Mouse (Mus musculus): ENCODE measurements around the gene Gm45618. TPM values are rescaled to one million over a fixed set of nuclear protein-coding genes. Genes with fewer than 3 reads are reported as not detected.
"Not testable (repeated sequence)": the region's sequence is repeated elsewhere in the genome, so short reads cannot be mapped to it uniquely, and the experiment has no call there.

The Gm45618 gene
- polyA plus RNA-seq, 1 experiment from 2014 or later = 0.25 TPM

DNA sequence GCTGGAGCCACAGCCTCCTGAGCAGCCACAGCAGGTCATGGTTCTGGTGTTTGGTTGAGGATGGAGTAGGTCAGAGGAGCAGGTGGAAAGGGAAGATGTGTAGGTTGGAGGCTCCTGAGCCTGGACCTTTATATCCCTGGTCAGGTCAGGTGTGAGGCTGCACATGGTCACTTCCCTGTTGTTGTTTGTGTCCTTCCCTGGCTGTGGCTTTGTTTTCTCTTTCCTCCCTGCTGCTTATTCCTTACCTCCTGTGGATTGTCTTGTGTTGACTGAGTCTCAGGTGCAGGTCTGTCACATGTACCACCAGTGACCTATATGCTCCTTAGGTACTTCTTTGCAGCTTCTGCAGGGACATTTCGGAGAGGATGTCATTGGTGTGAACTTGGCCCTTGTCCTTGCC is 24.0 kb upstream of the Gm45618 start, which contains the start of gene Gm45337:
Gene Gm45337 (minus strand): TSS at position 101 of the 400 bp plus-strand sequence.
- Histone ChIP-seq H3K4me2 (ENCODE audit: low read length) (no peak within 1 kb of the TSS), H3K4me3 (ENCODE audit: low read length) (no peak within 1 kb of the TSS), H3K9ac (ENCODE audit: low read depth, low read length) (no peak within 1 kb of the TSS), H3K36me3 (ENCODE audit: control insufficient read depth, insufficient read depth, low read length) (no peaks in the 10 kb centered on the region), H3K9me3 (ENCODE audit: control insufficient read depth, low read length) (no peaks in the 10 kb centered on the region), H3K27ac (ENCODE audit: low read depth, low read length) (no peak within 1 kb of the TSS), H3K27me3 (replicated peaks; ENCODE audit: control insufficient read depth, insufficient read depth, low read length) (no peaks in the 10 kb centered on the region), H3K4me1 (ENCODE audit: control insufficient read depth, insufficient read depth, low read depth, low read length) (no peaks in the 10 kb centered on the region)
- ATAC-seq = no peak
- WGBS = 85% methylated on average over 1 of the region's 1 CpGs

DNA sequence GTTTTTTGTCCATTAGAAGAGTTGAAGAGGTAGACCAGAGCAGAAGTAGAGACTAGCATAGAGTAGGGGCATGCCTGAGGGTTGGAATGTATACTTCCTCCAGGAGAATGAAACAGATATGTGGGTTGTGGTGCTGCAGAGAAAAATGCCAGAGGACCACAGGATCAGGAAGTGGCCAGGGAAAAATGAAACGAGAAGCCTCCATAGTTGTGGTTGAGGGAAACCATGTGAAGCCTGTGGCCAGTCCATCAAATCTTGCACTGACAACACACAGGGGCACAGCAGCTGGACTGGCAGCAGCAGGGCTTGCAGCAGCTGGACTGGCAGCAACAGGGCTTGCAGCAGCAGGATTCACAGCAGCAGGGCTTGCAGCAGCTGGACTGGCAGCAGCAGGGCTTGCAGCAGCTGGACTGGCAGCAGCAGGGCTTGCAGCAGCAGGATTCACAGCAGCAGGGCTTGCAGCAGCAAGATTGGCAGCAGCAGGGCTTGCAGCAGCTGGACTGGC is 23.0 kb upstream of the Gm45618 start:
- not testable (repeated sequence) for H3K4me3 ChIP-seq (ENCODE audit: low read length); H3K27ac ChIP-seq (ENCODE audit: low read depth, low read length); H3K9ac ChIP-seq (ENCODE audit: low read depth, low read length); H3K9me3 ChIP-seq (ENCODE audit: control insufficient read depth, low read length); ATAC-seq; H3K4me2 ChIP-seq (ENCODE audit: low read length); H3K36me3 ChIP-seq (ENCODE audit: control insufficient read depth, insufficient read depth, low read length); H3K27me3 ChIP-seq (replicated peaks; ENCODE audit: control insufficient read depth, insufficient read depth, low read length); H3K4me1 ChIP-seq (ENCODE audit: control insufficient read depth, insufficient read depth, low read depth, low read length)
- 55% methylated on average over 1 of the region's 1 CpGs for WGBS

DNA sequence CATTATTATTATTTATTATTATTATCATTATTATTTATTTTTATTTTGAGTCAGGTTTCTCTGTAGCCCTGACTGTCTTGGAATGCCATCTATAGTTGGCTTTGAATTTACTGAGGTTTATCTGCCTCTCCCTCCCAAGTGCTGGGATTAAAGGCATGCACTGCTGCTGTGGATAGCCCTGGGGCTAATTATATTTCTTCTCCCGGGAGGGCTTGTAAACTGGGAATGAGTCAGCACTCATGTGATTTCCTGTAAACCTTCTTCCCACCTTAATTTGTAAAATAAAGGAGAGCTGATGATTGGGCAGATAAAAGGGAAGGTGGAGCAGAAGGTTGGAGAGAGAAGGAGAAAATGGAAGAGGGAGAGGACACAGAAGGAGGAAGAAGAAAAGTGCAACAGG is 20.2 kb upstream of the Gm45618 start:
- 38% methylated on average over 1 of the region's 1 CpGs for WGBS
- no peak for ATAC-seq
- no peaks in the 10 kb centered on the region for H3K27me3 ChIP-seq (replicated peaks; ENCODE audit: control insufficient read depth, insufficient read depth, low read length)

DNA sequence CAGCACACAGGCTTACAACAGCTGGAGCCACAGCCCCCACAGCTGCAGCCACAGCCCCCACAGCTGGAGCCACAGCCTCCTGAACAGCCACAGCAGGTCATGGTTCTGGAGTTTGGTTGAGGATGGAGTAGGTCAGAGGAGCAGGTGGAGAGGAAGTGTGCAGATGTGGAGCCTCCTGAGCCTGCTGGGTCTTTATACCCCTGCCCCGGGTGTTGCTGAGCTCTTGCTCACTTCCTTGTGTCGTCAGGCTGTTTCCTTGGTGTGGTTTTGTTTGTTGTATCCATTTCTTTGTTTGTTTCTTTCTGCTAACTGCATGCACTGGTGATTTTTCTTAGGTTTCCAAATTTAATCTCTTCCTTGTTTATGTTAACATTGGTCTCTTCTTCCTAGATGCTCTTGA is 15.4 kb upstream of the Gm45618 start, which contains the start of gene Gm39115:
Gene Gm39115 (minus strand): TSS at position 101 of the 400 bp plus-strand sequence.
- 39% methylated on average over 2 of the region's 2 CpGs for WGBS
- H3K9me3 ChIP-seq (ENCODE audit: control insufficient read depth, low read length); H3K27me3 ChIP-seq (replicated peaks; ENCODE audit: control insufficient read depth, insufficient read depth, low read length); ATAC-seq; H3K4me1 ChIP-seq (ENCODE audit: control insufficient read depth, insufficient read depth, low read depth, low read length); H3K4me2 ChIP-seq (ENCODE audit: low read length); H3K27ac ChIP-seq (ENCODE audit: low read depth, low read length); H3K36me3 ChIP-seq (ENCODE audit: control insufficient read depth, insufficient read depth, low read length); H3K9ac ChIP-seq (ENCODE audit: low read depth, low read length); H3K4me3 ChIP-seq (ENCODE audit: low read length): not testable (repeated sequence)

More for the DNA sequence above, 20.2 kb upstream of the Gm45618 start:
- Histone ChIP-seq H3K9me3 (ENCODE audit: control insufficient read depth, low read length) (no peaks in the 10 kb centered on the region), H3K27ac (ENCODE audit: low read depth, low read length) (no peak overlapping the region), H3K36me3 (ENCODE audit: control insufficient read depth, insufficient read depth, low read length) (no peaks in the 10 kb centered on the region), H3K4me2 (ENCODE audit: low read length) (no peak overlapping the region), H3K4me1 (ENCODE audit: control insufficient read depth, insufficient read depth, low read depth, low read length) (no peaks in the 10 kb centered on the region), H3K9ac (ENCODE audit: low read depth, low read length) (no peak overlapping the region), H3K4me3 (ENCODE audit: low read length) (no peak overlapping the region)

DNA sequence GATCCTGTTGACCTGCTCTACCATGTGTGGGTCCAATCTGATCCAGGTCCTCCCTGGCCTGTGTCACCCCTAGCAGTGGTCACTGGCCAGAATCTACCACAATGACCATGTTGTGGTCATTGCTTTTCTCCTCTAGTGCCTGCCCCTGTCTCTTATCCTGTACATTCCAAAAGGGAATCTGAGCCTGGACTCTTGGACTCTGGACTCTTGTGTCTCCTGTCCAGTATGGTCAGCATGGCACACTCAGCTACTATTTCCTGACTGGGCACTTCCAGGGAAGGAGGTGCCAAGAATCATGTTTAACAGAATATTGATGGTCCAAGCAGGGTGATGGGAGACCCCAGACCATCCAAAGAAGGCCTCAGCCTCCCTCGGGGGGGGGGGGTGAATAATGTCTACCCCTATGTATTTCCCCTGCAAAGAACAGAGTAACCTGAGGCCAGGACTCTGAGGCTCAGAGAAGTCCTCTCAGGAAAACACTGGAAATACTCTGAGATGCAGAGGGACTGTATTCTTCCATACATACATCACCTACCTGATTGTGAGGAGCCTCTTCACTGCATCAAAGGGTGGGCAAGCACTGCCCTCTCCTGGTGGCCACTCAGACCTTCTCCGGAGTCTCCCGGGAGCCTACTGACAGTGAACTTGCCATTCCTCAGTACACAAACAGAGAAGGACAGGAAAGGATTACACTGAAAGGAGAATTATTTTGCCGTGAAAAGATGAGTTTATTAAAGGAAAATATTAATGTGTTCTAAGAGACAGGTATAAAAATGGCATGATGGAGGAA is 13.9 kb upstream of the Gm45618 start:
- Histone ChIP-seq H3K27me3 (replicated peaks; ENCODE audit: control insufficient read depth, insufficient read depth, low read length) (no peaks in the 10 kb centered on the region), H3K36me3 (ENCODE audit: control insufficient read depth, insufficient read depth, low read length) (no peaks in the 10 kb centered on the region), H3K9me3 (ENCODE audit: control insufficient read depth, low read length) (no peaks in the 10 kb centered on the region), H3K4me3 (ENCODE audit: low read length) (no peak overlapping the region), H3K27ac (ENCODE audit: low read depth, low read length) (no peak overlapping the region), H3K4me1 (ENCODE audit: control insufficient read depth, insufficient read depth, low read depth, low read length) (no peaks in the 10 kb centered on the region), H3K9ac (ENCODE audit: low read depth, low read length) (no peak overlapping the region), H3K4me2 (ENCODE audit: low read length) (no peak overlapping the region)
- 58% methylated on average over 4 of the region's 4 CpGs for WGBS
- ATAC-seq = 0 out of 2 replicates have a peak, but pooled peaks have one; percentile 45

DNA sequence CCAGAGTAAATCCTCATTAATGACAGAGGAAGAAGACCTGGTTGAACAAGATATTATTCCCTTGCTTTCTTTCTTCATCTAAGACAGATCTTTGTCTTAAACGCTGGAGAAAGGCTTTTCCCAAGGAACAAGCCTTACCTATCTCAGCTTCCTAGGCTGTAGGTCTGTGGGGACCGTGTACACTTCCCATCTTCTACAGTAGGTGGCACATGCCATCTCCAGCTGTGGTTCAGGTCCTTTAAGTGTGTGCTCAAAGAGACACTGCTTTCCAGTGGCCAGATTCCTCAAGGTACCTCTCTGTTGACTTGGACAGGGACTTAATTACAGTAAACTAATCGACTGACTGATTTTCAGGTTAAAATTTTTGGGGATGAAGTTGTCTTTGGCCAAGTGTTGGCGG is 8.3 kb upstream of the Gm45618 start:
- 67% methylated on average over 4 of the region's 4 CpGs for WGBS
- Histone ChIP-seq H3K9ac (ENCODE audit: low read depth, low read length) (no peak overlapping the region), H3K36me3 (ENCODE audit: control insufficient read depth, insufficient read depth, low read length) (no peaks in the 10 kb centered on the region), H3K4me3 (ENCODE audit: low read length) (no peak overlapping the region), H3K4me2 (ENCODE audit: low read length) (no peak overlapping the region), H3K27ac (ENCODE audit: low read depth, low read length) (no peak overlapping the region), H3K27me3 (replicated peaks; ENCODE audit: control insufficient read depth, insufficient read depth, low read length) (no peaks in the 10 kb centered on the region), H3K9me3 (ENCODE audit: control insufficient read depth, low read length) (no peaks in the 10 kb centered on the region), H3K4me1 (ENCODE audit: control insufficient read depth, insufficient read depth, low read depth, low read length) (no peaks in the 10 kb centered on the region)
- no peak for ATAC-seq

DNA sequence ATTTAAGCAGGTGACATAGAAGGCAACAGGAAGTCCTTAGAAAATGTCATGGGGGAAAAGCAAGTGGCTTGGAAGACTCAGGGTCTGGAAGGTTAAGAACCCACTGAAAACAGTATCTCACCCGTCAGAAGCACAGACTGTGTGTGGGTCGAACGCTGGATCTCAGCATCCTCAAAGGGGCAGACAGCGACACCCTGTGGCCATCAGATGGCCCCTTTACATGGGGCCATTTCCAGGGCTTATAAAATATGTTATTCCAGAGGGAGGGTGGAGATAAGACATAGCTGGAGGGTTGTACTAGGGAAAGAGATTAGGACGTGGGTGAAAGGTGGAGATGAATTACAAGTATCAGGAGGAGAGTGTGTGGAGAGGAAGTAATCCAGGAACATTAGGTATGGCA is 897 bp downstream of the Gm45618 start:
- Histone ChIP-seq H3K9me3 (ENCODE audit: control insufficient read depth, low read length) (no peaks in the 10 kb centered on the region), H3K4me2 (ENCODE audit: low read length) (no peak overlapping the region), H3K27ac (ENCODE audit: low read depth, low read length) (no peak overlapping the region), H3K4me3 (ENCODE audit: low read length) (no peak overlapping the region), H3K27me3 (replicated peaks; ENCODE audit: control insufficient read depth, insufficient read depth, low read length) (no peaks in the 10 kb centered on the region), H3K36me3 (ENCODE audit: control insufficient read depth, insufficient read depth, low read length) (no peaks in the 10 kb centered on the region), H3K4me1 (ENCODE audit: control insufficient read depth, insufficient read depth, low read depth, low read length) (no peaks in the 10 kb centered on the region), H3K9ac (ENCODE audit: low read depth, low read length) (no peak overlapping the region)
- ATAC-seq = no peak
- WGBS = 27% methylated on average over 5 of the region's 5 CpGs

DNA sequence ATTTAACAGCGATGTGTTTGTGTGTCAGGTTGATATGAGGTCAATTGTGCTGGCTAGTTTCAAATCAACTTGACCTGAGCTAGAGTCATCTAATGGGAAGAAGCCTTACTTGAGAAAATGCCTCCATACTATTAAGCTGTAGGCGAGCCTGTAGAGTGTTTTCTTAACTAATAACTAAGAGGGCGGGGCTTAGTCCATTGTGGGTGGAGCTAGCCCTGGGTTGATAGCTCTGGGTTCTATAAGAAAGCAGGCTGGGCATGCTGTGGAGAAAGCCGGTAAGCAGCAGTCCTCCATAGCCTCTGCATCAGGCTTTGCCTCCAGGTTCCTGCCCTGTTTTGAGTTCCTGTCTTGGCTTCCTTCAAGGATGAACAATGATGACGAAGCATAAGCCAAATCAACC is 15.8 kb downstream of the Gm45618 start:
- no peak for ATAC-seq
- H3K27ac ChIP-seq (ENCODE audit: low read depth, low read length) = no peak overlapping the region
- WGBS = 67% methylated on average over 5 of the region's 5 CpGs
- no peak overlapping the region for H3K9ac ChIP-seq (ENCODE audit: low read depth, low read length)
- no peaks in the 10 kb centered on the region for H3K4me1 ChIP-seq (ENCODE audit: control insufficient read depth, insufficient read depth, low read depth, low read length)
- no peaks in the 10 kb centered on the region for H3K27me3 ChIP-seq (replicated peaks; ENCODE audit: control insufficient read depth, insufficient read depth, low read length)
- H3K4me3 ChIP-seq (ENCODE audit: low read length) = no peak overlapping the region
- no peak overlapping the region for H3K4me2 ChIP-seq (ENCODE audit: low read length)
- H3K36me3 ChIP-seq (ENCODE audit: control insufficient read depth, insufficient read depth, low read length) = no peaks in the 10 kb centered on the region
- H3K9me3 ChIP-seq (ENCODE audit: control insufficient read depth, low read length) = no peaks in the 10 kb centered on the region

DNA sequence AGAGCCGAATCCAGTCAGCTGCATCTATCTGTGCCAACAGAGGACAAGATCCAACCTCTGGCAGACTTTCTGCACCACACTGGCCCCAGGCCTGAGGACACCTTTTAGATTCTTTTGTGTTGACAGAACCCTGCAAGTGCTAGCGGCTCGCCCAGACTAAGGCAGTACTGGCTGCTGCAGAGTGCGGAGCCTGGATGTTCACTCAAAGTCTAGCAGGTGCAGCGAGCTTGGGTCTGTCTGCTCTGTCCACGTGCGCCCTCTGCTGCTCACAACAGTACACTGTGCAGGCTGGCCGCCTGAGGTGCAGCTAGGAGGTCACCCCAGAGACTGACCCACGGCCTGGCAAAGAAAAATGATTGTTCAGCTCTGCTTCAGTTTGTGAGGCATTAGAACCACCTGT is 22.8 kb downstream of the Gm45618 start:
- 8% methylated on average over 9 of the region's 9 CpGs for WGBS
- no peak overlapping the region for H3K4me3 ChIP-seq (ENCODE audit: low read length)

More for the DNA sequence above, 22.8 kb downstream of the Gm45618 start:
- Histone ChIP-seq H3K4me1 (ENCODE audit: control insufficient read depth, insufficient read depth, low read depth, low read length) (peaks cover 17% of the 10 kb centered on the region), H3K36me3 (ENCODE audit: control insufficient read depth, insufficient read depth, low read length) (no peaks in the 10 kb centered on the region), H3K9me3 (ENCODE audit: control insufficient read depth, low read length) (no peaks in the 10 kb centered on the region), H3K27ac (ENCODE audit: low read depth, low read length) (no peak overlapping the region), H3K9ac (ENCODE audit: low read depth, low read length) (no peak overlapping the region), H3K27me3 (replicated peaks; ENCODE audit: control insufficient read depth, insufficient read depth, low read length) (no peaks in the 10 kb centered on the region), H3K4me2 (ENCODE audit: low read length) (peak overlapping the region; percentile 40)
- peak; percentile 65 for ATAC-seq

All from hindbrain, embryonic 16.5 days (tissue).